Mouse (Mus musculus): Measurements from ENCODE around the gene Kcnip4. TPM values are rescaled to one million over a fixed set of nuclear protein-coding genes. Genes with fewer than 3 reads are reported as not detected.

The Kcnip4 gene
- polyA plus RNA-seq, 1 experiment from 2014 or later, result 0.38 TPM

- H3K4me3 ChIP-seq (ENCODE audit: low read depth, low read length), result no peak overlapping the region
- no peaks in the 10 kb centered on the region for H3K4me1 ChIP-seq (replicated peaks; ENCODE audit: control insufficient read depth, insufficient read depth, low read length)
- DNase-seq (ENCODE audit: low spot score) (no peak), ATAC-seq (replicated peaks; ENCODE audit: low FRiP score) (no peak)
- 84% methylated on average over 3 of the region's 3 CpGs for WGBS
- H3K9ac ChIP-seq (ENCODE audit: low read depth, low read length), result no peak overlapping the region
- H3K4me2 ChIP-seq, result no peak overlapping the region
- no peaks in the 10 kb centered on the region for H3K9me3 ChIP-seq (ENCODE audit: control insufficient read depth, low read length)
- no peaks in the 10 kb centered on the region for H3K36me3 ChIP-seq (ENCODE audit: control insufficient read depth, insufficient read depth, low read length)
- no peak overlapping the region for H3K27ac ChIP-seq (ENCODE audit: low read depth, low read length)
- H3K27me3 ChIP-seq (replicated peaks; ENCODE audit: control insufficient read depth, insufficient read depth, low read length), result no peaks in the 10 kb centered on the region
Measured at GRCm38 (mm10) chr5:49256850-49257249, 267.9 kb downstream of the Kcnip4 start.

- Histone ChIP-seq H3K4me3 (ENCODE audit: low read depth, low read length) (no peak overlapping the region), H3K4me2 (no peak overlapping the region), H3K9ac (ENCODE audit: low read depth, low read length) (no peak overlapping the region), H3K27ac (ENCODE audit: low read depth, low read length) (no peak overlapping the region), H3K9me3 (ENCODE audit: control insufficient read depth, low read length) (no peaks in the 10 kb centered on the region), H3K36me3 (ENCODE audit: control insufficient read depth, insufficient read depth, low read length) (no peaks in the 10 kb centered on the region), H3K27me3 (replicated peaks; ENCODE audit: control insufficient read depth, insufficient read depth, low read length) (no peaks in the 10 kb centered on the region), H3K4me1 (replicated peaks; ENCODE audit: control insufficient read depth, insufficient read depth, low read length) (no peaks in the 10 kb centered on the region)
- no peak for DNase-seq (ENCODE audit: low spot score)
- ATAC-seq (replicated peaks; ENCODE audit: low FRiP score), result no peak
- 68% methylated on average over 4 of the region's 4 CpGs for WGBS
Measured at GRCm38 (mm10) chr5:49255983-49256382, 268.7 kb downstream of the Kcnip4 start.

DNA sequence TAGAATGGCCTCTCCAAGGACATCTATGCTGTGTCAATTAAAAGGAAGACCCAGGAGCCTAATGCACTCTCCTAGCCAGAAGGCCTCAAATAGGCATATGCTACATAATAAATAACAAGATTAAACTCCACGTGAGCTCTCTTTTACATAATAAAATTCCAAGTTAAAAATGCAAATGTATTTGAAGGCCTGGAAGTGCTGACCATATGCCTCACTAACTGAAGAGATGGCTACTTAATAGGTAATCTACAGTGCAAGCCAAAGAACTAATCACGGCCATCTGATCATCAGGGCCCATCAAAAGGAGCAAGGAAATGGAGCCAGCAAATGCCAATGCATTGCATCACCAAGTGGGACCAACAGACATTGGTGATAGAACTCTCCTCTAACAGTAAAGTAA is 277.6 kb downstream of the Kcnip4 start:
- Histone ChIP-seq H3K4me1 (replicated peaks; ENCODE audit: control insufficient read depth, insufficient read depth, low read length) (no peaks in the 10 kb centered on the region), H3K4me2 (no peak overlapping the region), H3K27me3 (replicated peaks; ENCODE audit: control insufficient read depth, insufficient read depth, low read length) (no peaks in the 10 kb centered on the region), H3K9ac (ENCODE audit: low read depth, low read length) (no peak overlapping the region), H3K9me3 (ENCODE audit: control insufficient read depth, low read length) (no peaks in the 10 kb centered on the region), H3K36me3 (ENCODE audit: control insufficient read depth, insufficient read depth, low read length) (no peaks in the 10 kb centered on the region), H3K27ac (ENCODE audit: low read depth, low read length) (no peak overlapping the region), H3K4me3 (ENCODE audit: low read depth, low read length) (no peak overlapping the region)
- ATAC-seq (replicated peaks; ENCODE audit: low FRiP score), result no peak
- WGBS, result 83% methylated on average over 2 of the region's 2 CpGs
- DNase-seq (ENCODE audit: low spot score), result no peak

- no peak for DNase-seq (ENCODE audit: low spot score)
- Histone ChIP-seq H3K36me3 (ENCODE audit: control insufficient read depth, insufficient read depth, low read length) (no peaks in the 10 kb centered on the region), H3K9ac (ENCODE audit: low read depth, low read length) (no peak overlapping the region), H3K4me2 (no peak overlapping the region), H3K9me3 (ENCODE audit: control insufficient read depth, low read length) (no peaks in the 10 kb centered on the region), H3K27me3 (replicated peaks; ENCODE audit: control insufficient read depth, insufficient read depth, low read length) (no peaks in the 10 kb centered on the region), H3K4me1 (replicated peaks; ENCODE audit: control insufficient read depth, insufficient read depth, low read length) (no peaks in the 10 kb centered on the region), H3K27ac (ENCODE audit: low read depth, low read length) (no peak overlapping the region), H3K4me3 (ENCODE audit: low read depth, low read length) (no peak overlapping the region)
- no peak for ATAC-seq (replicated peaks; ENCODE audit: low FRiP score)
- 74% methylated on average over 4 of the region's 4 CpGs for WGBS
Measured at GRCm38 (mm10) chr5:49244414-49244813, 280.3 kb downstream of the Kcnip4 start.

GRCm38 (mm10) chr5:49241708-49242107 is 283.0 kb downstream of the Kcnip4 start:
- Histone ChIP-seq H3K4me3 (ENCODE audit: low read depth, low read length) (no peak overlapping the region), H3K9ac (ENCODE audit: low read depth, low read length) (no peak overlapping the region), H3K27me3 (replicated peaks; ENCODE audit: control insufficient read depth, insufficient read depth, low read length) (no peaks in the 10 kb centered on the region), H3K36me3 (ENCODE audit: control insufficient read depth, insufficient read depth, low read length) (no peaks in the 10 kb centered on the region), H3K27ac (ENCODE audit: low read depth, low read length) (no peak overlapping the region), H3K9me3 (ENCODE audit: control insufficient read depth, low read length) (no peaks in the 10 kb centered on the region), H3K4me2 (no peak overlapping the region), H3K4me1 (replicated peaks; ENCODE audit: control insufficient read depth, insufficient read depth, low read length) (no peaks in the 10 kb centered on the region)
- no peak for ATAC-seq (replicated peaks; ENCODE audit: low FRiP score)
- WGBS, result 93% methylated on average over 6 of the region's 6 CpGs
- DNase-seq (ENCODE audit: low spot score), result no peak

DNA sequence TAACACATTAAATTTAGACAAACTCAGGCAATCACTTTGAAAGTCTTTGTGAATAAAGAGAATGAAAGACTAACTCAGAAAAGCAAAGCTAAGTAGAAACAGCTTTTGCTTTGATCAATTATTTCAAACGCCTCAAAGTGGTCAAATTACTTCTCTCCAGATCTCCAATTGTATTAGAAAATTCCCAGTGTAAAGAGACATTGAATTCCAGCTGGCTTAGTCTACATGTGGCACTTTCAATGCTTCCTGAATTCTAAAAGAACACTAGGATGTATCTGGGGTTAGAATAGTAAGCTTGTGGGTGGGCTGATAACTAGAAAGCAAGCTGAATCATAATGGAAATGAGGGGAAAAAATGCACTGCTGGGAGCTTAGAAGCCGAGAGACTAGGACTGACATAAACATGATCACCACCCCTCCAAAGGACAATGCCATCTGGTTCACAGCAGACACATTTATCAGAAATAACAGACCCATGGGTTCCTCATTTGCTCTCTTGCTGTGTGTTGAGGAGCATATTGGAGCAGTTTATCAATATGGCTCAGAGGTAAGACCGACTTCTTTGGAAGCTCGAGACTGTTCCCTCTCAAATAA is 323.4 kb downstream of the Kcnip4 start:
- H3K4me3 ChIP-seq (ENCODE audit: low read depth, low read length), result no peak overlapping the region
- 69% methylated on average over 4 of the region's 4 CpGs for WGBS

DNA sequence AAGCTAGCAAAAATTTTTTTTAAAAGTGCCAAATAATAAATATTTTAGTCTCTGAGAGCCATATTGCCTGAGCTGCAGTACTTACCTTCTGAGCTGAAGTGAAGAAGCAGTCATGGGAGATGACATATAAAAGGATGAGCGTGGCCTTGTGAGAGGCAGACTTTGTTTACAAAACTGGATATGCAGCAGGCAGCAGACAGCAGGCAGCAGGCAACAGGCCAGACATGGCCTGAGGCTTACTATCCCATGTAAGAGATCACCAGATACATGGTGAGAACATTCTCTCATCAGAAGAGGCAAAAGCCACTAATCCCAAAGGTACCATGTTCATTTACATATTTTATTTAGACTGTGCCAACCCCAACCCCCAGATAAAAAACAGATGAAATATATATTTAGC is 336.5 kb downstream of the Kcnip4 start:
- ATAC-seq (replicated peaks; ENCODE audit: low FRiP score) (no peak), DNase-seq (ENCODE audit: low spot score) (no peak)
- H3K27me3 ChIP-seq (replicated peaks; ENCODE audit: control insufficient read depth, insufficient read depth, low read length), result no peaks in the 10 kb centered on the region

More for the DNA sequence above, 323.4 kb downstream of the Kcnip4 start:
- Histone ChIP-seq H3K27ac (ENCODE audit: low read depth, low read length) (no peak overlapping the region), H3K4me2 (no peak overlapping the region), H3K4me1 (replicated peaks; ENCODE audit: control insufficient read depth, insufficient read depth, low read length) (no peaks in the 10 kb centered on the region), H3K9me3 (ENCODE audit: control insufficient read depth, low read length) (no peaks in the 10 kb centered on the region), H3K9ac (ENCODE audit: low read depth, low read length) (no peak overlapping the region), H3K36me3 (ENCODE audit: control insufficient read depth, insufficient read depth, low read length) (no peaks in the 10 kb centered on the region), H3K27me3 (replicated peaks; ENCODE audit: control insufficient read depth, insufficient read depth, low read length) (no peaks in the 10 kb centered on the region)
- DNase-seq (ENCODE audit: low spot score) (no peak), ATAC-seq (replicated peaks; ENCODE audit: low FRiP score) (no peak)

DNA sequence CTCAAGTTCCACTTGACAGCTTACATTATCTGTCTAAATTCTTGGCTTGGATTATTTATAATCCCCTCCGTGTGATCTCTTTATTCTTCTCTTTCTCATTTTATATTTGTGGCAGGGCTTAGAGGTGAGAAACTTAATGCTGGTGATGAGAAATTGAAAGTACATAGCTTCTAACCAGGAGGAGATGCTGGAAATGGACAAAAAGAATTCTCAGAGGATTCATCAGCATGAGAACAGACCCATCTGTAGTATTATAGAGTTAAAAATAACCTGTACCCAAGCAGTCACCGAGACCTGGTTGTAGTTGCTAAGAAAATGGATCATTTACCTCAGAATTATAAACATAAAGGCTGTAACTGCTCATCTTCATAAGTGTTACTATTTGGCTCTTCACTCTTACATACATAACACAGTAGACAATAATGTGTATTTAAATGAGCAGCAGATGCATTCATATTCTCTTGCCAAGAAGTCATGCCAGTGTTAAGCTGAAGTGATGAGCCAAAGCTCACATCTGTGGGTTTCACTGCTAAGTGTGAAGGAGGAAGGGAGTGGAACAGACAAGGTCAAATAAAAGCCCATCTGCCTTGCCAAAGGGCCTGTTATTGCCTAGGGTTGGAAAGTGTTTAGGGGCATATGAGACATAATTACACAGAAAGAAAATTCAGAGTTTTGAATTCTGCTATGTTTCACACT is 374.4 kb downstream of the Kcnip4 start:
- Histone ChIP-seq H3K9me3 (ENCODE audit: control insufficient read depth, low read length) (no peaks in the 10 kb centered on the region), H3K4me3 (ENCODE audit: low read depth, low read length) (no peak overlapping the region), H3K36me3 (ENCODE audit: control insufficient read depth, insufficient read depth, low read length) (no peaks in the 10 kb centered on the region), H3K27ac (ENCODE audit: low read depth, low read length) (no peak overlapping the region), H3K4me2 (no peak overlapping the region), H3K27me3 (replicated peaks; ENCODE audit: control insufficient read depth, insufficient read depth, low read length) (no peaks in the 10 kb centered on the region), H3K9ac (ENCODE audit: low read depth, low read length) (no peak overlapping the region), H3K4me1 (replicated peaks; ENCODE audit: control insufficient read depth, insufficient read depth, low read length) (no peaks in the 10 kb centered on the region)
- no peak for ATAC-seq (replicated peaks; ENCODE audit: low FRiP score)
- DNase-seq (ENCODE audit: low spot score), result no peak
- WGBS, result 65% methylated on average over 2 of the region's 2 CpGs

More for the DNA sequence above, 336.5 kb downstream of the Kcnip4 start:
- Histone ChIP-seq H3K4me3 (ENCODE audit: low read depth, low read length) (no peak overlapping the region), H3K9ac (ENCODE audit: low read depth, low read length) (no peak overlapping the region), H3K4me1 (replicated peaks; ENCODE audit: control insufficient read depth, insufficient read depth, low read length) (no peaks in the 10 kb centered on the region), H3K4me2 (no peak overlapping the region), H3K9me3 (ENCODE audit: control insufficient read depth, low read length) (no peaks in the 10 kb centered on the region), H3K27ac (ENCODE audit: low read depth, low read length) (no peak overlapping the region), H3K36me3 (ENCODE audit: control insufficient read depth, insufficient read depth, low read length) (no peaks in the 10 kb centered on the region)
- 69% methylated on average over 1 of the region's 1 CpGs for WGBS

GRCm38 (mm10) chr5:49149684-49150083 is 375.0 kb downstream of the Kcnip4 start:
- H3K9ac ChIP-seq (ENCODE audit: low read depth, low read length), result no peak overlapping the region

More at GRCm38 (mm10) chr5:49149684-49150083, 375.0 kb downstream of the Kcnip4 start:
- Histone ChIP-seq H3K27ac (ENCODE audit: low read depth, low read length) (no peak overlapping the region), H3K9me3 (ENCODE audit: control insufficient read depth, low read length) (no peaks in the 10 kb centered on the region), H3K4me1 (replicated peaks; ENCODE audit: control insufficient read depth, insufficient read depth, low read length) (no peaks in the 10 kb centered on the region), H3K4me2 (no peak overlapping the region), H3K36me3 (ENCODE audit: control insufficient read depth, insufficient read depth, low read length) (no peaks in the 10 kb centered on the region), H3K27me3 (replicated peaks; ENCODE audit: control insufficient read depth, insufficient read depth, low read length) (no peaks in the 10 kb centered on the region), H3K4me3 (ENCODE audit: low read depth, low read length) (no peak overlapping the region)
- 73% methylated on average over 2 of the region's 2 CpGs for WGBS
- no peak for DNase-seq (ENCODE audit: low spot score)
- no peak for ATAC-seq (replicated peaks; ENCODE audit: low FRiP score)

Measured in liver, embryonic 11.5 days (tissue).